Mouse (Mus musculus): ENCODE results near the gene Cd247.

Gene Cd247

GRCm38 (mm10) chr1:165775518-165776294 lies 12.8 kb upstream of the Cd247 start:
- DNase-seq (ENCODE audit: low spot score in 2 of 2), result peak in 1 of 2 experiments; percentile 46

GRCm38 (mm10) chr1:165779954-165780585 lies 8.4 kb upstream of the Cd247 start:
- DNase-seq (ENCODE audit: low spot score in 2 of 2), result no peak

DNA sequence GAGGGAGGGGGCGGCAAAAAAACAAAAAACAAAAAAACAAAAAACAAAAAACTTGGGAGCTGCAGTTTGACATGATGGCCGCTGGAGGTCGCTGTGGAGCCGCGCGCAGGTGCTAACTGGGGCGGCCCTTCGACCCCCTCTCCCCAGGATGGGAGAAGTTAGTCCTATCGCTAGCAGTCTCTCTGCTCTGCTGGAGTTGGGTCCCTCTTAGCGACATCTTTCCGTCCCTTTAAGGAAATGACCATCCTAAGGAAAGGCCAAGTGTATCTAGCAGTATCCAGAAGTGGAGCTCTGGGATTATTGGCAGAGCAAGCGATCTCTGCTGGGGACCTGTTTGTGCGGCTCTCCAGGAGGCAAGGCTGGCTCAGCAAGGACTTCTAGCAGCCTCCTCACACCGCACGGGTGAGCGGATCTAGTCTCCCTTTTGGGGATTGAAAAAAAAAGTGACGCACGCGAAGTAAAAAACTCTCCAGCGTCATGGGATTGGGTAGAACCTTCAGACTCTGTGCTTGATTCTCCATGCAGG lies 7.8 kb upstream of the Cd247 start:
- no peak for DNase-seq (ENCODE audit: low spot score in 2 of 2)

DNA sequence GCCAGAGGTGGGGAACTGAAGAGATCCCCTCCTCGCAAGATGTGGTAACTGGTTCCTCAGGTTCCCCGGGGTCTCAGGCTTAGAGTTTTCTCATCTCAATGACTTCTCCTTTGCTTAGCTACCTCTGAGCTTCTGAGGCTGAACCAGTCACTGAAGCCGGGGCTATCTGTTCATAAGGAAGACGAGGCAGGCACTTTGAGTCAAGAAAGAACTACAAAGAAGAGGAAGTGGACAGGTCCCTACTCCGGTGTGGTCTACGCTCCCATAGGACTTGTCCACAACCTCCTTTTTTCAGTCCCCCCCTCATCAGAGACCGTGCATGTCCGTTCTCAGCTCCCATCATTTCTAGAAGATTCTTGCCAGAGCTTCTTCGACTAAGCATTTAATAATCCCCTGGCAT lies 7.1 kb upstream of the Cd247 start:
- no peak for DNase-seq (ENCODE audit: low spot score in 2 of 2)

GRCm38 (mm10) chr1:165781911-165782310 lies 6.6 kb upstream of the Cd247 start:
- no peak for DNase-seq (ENCODE audit: low spot score in 2 of 2)

DNA sequence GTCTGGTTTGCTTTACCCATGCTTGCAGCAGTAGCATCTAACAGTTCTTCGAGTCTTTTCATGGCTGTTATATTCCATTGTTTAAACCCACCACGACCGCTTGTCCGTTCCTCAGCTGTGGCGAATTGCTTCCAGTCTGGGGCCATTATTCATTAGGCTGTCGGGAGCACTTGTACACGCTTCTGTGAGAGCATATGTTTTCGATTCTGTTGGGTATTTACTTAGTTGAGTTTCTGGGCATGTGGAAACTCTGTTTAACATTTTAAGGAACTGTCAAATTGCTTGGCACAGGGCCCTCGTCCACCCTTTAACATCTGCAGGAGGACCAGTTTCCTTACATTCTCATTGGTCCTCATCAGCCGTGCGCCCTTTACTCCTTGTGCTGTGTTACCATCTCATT lies 2.2 kb upstream of the Cd247 start:
- no peak for DNase-seq (ENCODE audit: low spot score in 2 of 2)

- DNase-seq (ENCODE audit: low spot score in 2 of 2), result no peak
Observed at GRCm38 (mm10) chr1:165789066-165789660, 682 bp downstream of the Cd247 start.

GRCm38 (mm10) chr1:165789963-165790362 lies 1.5 kb downstream of the Cd247 start:
- DNase-seq (ENCODE audit: low spot score in 2 of 2), result no peak

- DNase-seq (ENCODE audit: low spot score in 2 of 2), result no peak
Observed at GRCm38 (mm10) chr1:165790461-165791210, 2.2 kb downstream of the Cd247 start.

GRCm38 (mm10) chr1:165791411-165791810 lies 2.9 kb downstream of the Cd247 start:
- DNase-seq (ENCODE audit: low spot score in 2 of 2), result no peak

DNA sequence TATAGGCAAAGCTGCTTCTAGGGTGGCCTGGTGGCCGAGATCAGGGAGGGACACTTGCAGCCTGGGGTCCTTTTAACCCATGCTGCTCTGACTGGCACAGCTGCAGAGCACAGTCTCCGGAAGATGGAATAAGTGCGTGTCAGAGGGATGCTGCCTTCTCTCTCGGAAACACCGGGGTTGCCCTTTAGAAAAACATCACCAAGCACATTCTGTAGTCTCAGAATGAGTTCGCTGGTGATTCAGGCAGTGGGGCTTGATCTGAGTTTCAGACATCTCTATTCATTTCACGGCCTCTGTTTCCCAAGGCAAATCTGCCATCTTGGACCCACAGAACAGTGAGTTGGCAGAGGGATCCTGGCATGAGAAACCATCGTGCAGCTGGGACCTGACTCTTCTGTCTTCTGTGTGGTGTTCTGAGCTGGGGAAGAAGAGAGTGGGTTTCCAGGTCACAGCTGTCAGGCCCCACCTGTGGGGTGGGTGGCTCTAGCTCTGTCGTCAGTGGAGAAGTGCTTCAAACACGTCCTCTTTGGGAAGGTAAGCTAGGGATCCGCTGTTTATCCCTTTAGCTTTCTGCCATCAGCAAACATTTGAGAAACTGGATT lies 13.3 kb downstream of the Cd247 start:
- DNase-seq (ENCODE audit: low spot score in 2 of 2), result no peak

- DNase-seq (ENCODE audit: low spot score in 2 of 2), result no peak
Observed at GRCm38 (mm10) chr1:165803107-165803506, 14.6 kb downstream of the Cd247 start.

GRCm38 (mm10) chr1:165804133-165804532 lies 15.7 kb downstream of the Cd247 start:
- DNase-seq (ENCODE audit: low spot score in 2 of 2), result no peak

DNA sequence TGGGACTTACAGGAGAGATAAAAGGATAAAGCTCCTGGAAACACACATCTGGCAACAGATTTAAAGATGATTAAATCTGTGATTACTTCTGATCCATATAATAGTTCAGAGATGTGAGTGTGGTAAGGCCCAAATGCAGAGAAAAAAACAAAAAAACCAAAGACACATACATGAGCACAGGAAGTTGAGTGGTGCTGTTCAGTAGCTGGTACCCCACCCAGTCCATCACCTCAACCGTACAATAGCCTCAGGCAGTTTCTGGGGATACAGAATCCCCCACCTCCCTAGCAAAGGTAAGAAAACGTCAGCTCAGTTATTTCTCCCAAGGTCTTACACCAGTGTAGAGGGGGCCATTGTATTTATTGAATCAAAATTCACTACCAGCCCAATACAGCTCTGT lies 22.2 kb downstream of the Cd247 start:
- no peak for DNase-seq (ENCODE audit: low spot score in 2 of 2)

GRCm38 (mm10) chr1:165811170-165811569 lies 22.7 kb downstream of the Cd247 start:
- DNase-seq (ENCODE audit: low spot score in 2 of 2), result no peak

DNA sequence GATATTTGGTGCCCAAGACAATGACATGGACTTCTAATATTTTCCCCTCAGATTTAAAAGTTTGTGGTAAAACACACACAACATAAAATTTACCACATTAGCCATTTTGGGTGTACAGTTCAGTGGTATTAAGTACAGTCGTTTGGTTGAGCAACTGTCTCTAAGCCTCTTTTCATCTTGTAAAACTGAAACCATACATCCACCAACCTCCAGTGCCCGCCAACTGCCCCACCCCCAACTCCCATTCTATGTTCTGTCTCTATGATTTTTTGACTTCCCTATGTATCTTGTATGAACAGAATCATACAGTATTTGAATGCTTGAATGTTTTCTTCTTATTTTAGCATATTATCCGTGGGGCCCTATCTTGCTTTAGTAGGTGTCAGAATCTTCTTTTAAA lies 24.3 kb downstream of the Cd247 start:
- DNase-seq (ENCODE audit: low spot score in 2 of 2), result no peak

GRCm38 (mm10) chr1:165814116-165814515 lies 25.6 kb downstream of the Cd247 start:
- no peak for DNase-seq (ENCODE audit: low spot score in 2 of 2)

- DNase-seq (ENCODE audit: low spot score in 2 of 2), result no peak
Observed at GRCm38 (mm10) chr1:165814521-165815278, 26.2 kb downstream of the Cd247 start.

GRCm38 (mm10) chr1:165816391-165816790 lies 27.9 kb downstream of the Cd247 start:
- no peak for DNase-seq (ENCODE audit: low spot score in 2 of 2)

GRCm38 (mm10) chr1:165817264-165817663 lies 28.8 kb downstream of the Cd247 start:
- no peak for DNase-seq (ENCODE audit: low spot score in 2 of 2)
